Mouse (Mus musculus): ENCODE data around the gene Ntn1. TPM values are rescaled to one million over a fixed set of nuclear protein-coding genes. Genes with fewer than 3 reads are reported as not detected.

Gene Ntn1
- polyA plus RNA-seq, 1 experiment: 15.6 TPM

DNA sequence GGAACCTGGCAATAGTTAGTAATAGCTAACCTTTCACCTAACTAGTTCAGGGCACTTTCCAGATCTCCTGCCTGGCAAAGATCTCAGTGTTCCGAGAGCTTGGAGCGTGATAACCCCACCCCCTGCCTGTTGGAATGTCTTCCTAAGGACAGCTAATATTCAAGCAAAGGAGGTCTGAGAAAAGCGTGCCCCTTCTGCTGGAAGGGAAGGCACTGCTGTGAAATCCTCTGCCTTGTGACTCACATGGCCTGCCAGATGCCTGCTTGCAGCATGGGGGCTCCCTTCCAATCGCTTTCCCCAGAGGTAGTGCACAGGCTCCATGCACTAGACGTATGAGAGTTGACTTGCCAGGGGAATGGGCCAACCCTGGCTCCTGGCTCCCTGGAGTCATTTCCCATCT lies 113.3 kb downstream of the Ntn1 start:
- H3K36me3 ChIP-seq (ENCODE audit: control insufficient read depth, insufficient read depth): no peaks in the 10 kb centered on the region
- no peak overlapping the region for H3K4me3 ChIP-seq
- H3ac ChIP-seq (ENCODE audit: control insufficient read depth, insufficient read length): no peak overlapping the region
- TF ChIP-seq MAX (IDR thresholded peaks at IDR 0.05; ENCODE audit: low read depth): no peak
- no peak for TF ChIP-seq SRF (IDR thresholded peaks at IDR 0.05; ENCODE audit: control insufficient read depth, insufficient read length, low read depth)
- TF ChIP-seq USF1 (IDR thresholded peaks at IDR 0.05; ENCODE audit: low read depth): no peak
- TF ChIP-seq POLR2AphosphoS2 (IDR thresholded peaks at IDR 0.05; ENCODE audit: insufficient read length, low read depth): no peak
- no peak for TF ChIP-seq REST (IDR thresholded peaks at IDR 0.05; ENCODE audit: insufficient read depth, insufficient read length)
- no peak for TF ChIP-seq CEBPB (IDR thresholded peaks at IDR 0.05; ENCODE audit: insufficient read depth, poor library complexity, severe bottlenecking)
- TF ChIP-seq MYOG (IDR thresholded peaks at IDR 0.05; ENCODE audit: control insufficient read depth in 1 of 3, insufficient read depth in 1 of 3, insufficient read length in 2 of 3, low read depth in 2 of 3): no peak
- no peak for TF ChIP-seq E2F4 (IDR thresholded peaks at IDR 0.05; ENCODE audit: insufficient read depth)
- no peak for TF ChIP-seq TCF12 (IDR thresholded peaks at IDR 0.05; ENCODE audit: insufficient read depth, poor library complexity, severe bottlenecking)
- TF ChIP-seq MYOD1 (IDR thresholded peaks at IDR 0.05; ENCODE audit: control insufficient read depth in 1 of 3, insufficient read length in 2 of 3, low read depth in 2 of 3): no peak
- no peak for TF ChIP-seq TCF3 (IDR thresholded peaks at IDR 0.05; ENCODE audit: insufficient read length, low read depth)
- no peak overlapping the region for H3K4me2 ChIP-seq (ENCODE audit: low read depth)
- H3K27me3 ChIP-seq (ENCODE audit: control insufficient read depth, insufficient read depth, insufficient read length): no peaks in the 10 kb centered on the region
- no peaks in the 10 kb centered on the region for H3K79me2 ChIP-seq (ENCODE audit: control insufficient read depth, insufficient read depth)

DNA sequence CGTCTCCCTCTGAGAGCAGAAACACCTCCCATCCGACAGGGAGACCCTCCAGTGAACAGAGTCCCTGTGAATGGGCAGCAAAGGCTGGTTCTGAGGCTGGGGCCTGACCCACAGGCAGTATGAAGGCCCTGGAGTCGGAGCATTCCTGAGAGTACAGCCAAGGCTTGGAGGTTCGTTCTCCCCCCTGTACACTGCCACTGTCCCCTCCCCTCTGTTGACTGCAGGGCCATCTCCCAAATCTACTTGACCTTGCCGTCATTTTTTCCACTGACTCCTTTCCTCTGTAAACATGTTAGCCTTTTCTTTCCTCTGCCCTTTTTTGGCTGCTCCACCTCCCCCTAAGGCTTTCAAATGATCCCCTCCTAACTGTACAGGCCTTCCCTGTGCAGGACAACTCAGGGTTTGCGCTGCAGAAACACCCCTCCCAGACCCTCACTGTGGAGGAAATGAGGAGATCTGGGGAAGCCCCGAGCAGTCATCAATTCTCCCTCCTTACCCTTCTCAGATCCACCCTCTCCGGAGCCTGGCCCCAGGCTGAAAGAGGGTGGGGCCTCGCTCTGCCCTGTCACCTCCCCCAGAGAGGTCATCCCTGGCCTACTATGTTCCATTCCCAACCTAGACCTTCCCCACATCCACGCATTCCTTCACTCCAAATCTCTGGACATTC lies 114.3 kb downstream of the Ntn1 start:
- no peak overlapping the region for H3ac ChIP-seq (ENCODE audit: control insufficient read depth, insufficient read length)
- no peaks in the 10 kb centered on the region for H3K79me2 ChIP-seq (ENCODE audit: control insufficient read depth, insufficient read depth)
- no peak for TF ChIP-seq POLR2A (IDR thresholded peaks at IDR 0.05; ENCODE audit: insufficient read length, low read depth)
- no peak for TF ChIP-seq USF1 (IDR thresholded peaks at IDR 0.05; ENCODE audit: low read depth)
- TF ChIP-seq CEBPB (IDR thresholded peaks at IDR 0.05; ENCODE audit: insufficient read depth, poor library complexity, severe bottlenecking): no peak
- TF ChIP-seq MAX (IDR thresholded peaks at IDR 0.05; ENCODE audit: low read depth): no peak
- no peak for TF ChIP-seq E2F4 (IDR thresholded peaks at IDR 0.05; ENCODE audit: insufficient read depth)
- TF ChIP-seq SRF (IDR thresholded peaks at IDR 0.05; ENCODE audit: control insufficient read depth, insufficient read length, low read depth): no peak
- TF ChIP-seq MYOD1 (IDR thresholded peaks at IDR 0.05; ENCODE audit: control insufficient read depth in 1 of 3, insufficient read length in 2 of 3, low read depth in 2 of 3): no peak
- no peak for TF ChIP-seq MYOG (IDR thresholded peaks at IDR 0.05; ENCODE audit: control insufficient read depth in 1 of 3, insufficient read depth in 1 of 3, insufficient read length in 2 of 3, low read depth in 2 of 3)
- TF ChIP-seq TCF3 (IDR thresholded peaks at IDR 0.05; ENCODE audit: insufficient read length, low read depth): no peak
- no peak for TF ChIP-seq REST (IDR thresholded peaks at IDR 0.05; ENCODE audit: insufficient read depth, insufficient read length)
- TF ChIP-seq POLR2AphosphoS2 (IDR thresholded peaks at IDR 0.05; ENCODE audit: insufficient read length, low read depth): no peak
- TF ChIP-seq TCF12 (IDR thresholded peaks at IDR 0.05; ENCODE audit: insufficient read depth, poor library complexity, severe bottlenecking): no peak
- H3K27me3 ChIP-seq (ENCODE audit: control insufficient read depth, insufficient read depth, insufficient read length): no peaks in the 10 kb centered on the region
- H3K4me3 ChIP-seq: no peak overlapping the region
- H3K4me2 ChIP-seq (ENCODE audit: low read depth): no peak overlapping the region
- H3K36me3 ChIP-seq (ENCODE audit: control insufficient read depth, insufficient read depth): no peaks in the 10 kb centered on the region

DNA sequence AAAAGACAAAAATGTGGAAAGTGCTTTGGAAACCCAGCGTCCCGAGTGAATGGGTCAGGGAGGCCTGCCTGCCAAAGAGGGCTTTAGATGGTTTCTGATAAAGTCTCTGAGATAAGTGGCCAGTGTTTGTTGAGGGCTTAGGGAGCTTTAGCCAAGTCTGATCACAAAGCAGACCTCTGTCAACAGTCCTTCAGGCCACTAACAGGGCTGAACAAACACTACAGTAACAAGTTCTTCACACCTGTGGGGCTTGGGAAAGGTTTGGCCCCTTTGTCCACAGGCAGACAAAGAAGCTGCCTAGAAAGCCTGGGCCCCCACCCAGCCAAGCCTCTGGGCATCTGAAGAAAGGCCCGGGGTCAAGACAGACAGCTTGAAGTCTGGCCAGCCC lies 114.9 kb downstream of the Ntn1 start:
- H3K4me2 ChIP-seq (ENCODE audit: low read depth): no peak overlapping the region
- H3ac ChIP-seq (ENCODE audit: control insufficient read depth, insufficient read length): no peak overlapping the region
- H3K27me3 ChIP-seq (ENCODE audit: control insufficient read depth, insufficient read depth, insufficient read length): no peaks in the 10 kb centered on the region
- no peak overlapping the region for H3K4me3 ChIP-seq
- no peaks in the 10 kb centered on the region for H3K79me2 ChIP-seq (ENCODE audit: control insufficient read depth, insufficient read depth)
- TF ChIP-seq USF1 (IDR thresholded peaks at IDR 0.05; ENCODE audit: low read depth) (no peak), POLR2A (IDR thresholded peaks at IDR 0.05; ENCODE audit: insufficient read length, low read depth) (no peak), REST (IDR thresholded peaks at IDR 0.05; ENCODE audit: insufficient read depth, insufficient read length) (no peak), POLR2AphosphoS2 (IDR thresholded peaks at IDR 0.05; ENCODE audit: insufficient read length, low read depth) (no peak), SRF (IDR thresholded peaks at IDR 0.05; ENCODE audit: control insufficient read depth, insufficient read length, low read depth) (no peak), CEBPB (IDR thresholded peaks at IDR 0.05; ENCODE audit: insufficient read depth, poor library complexity, severe bottlenecking) (no peak), MAX (IDR thresholded peaks at IDR 0.05; ENCODE audit: low read depth) (no peak), MYOG (IDR thresholded peaks at IDR 0.05; ENCODE audit: control insufficient read depth in 1 of 3, insufficient read depth in 1 of 3, insufficient read length in 2 of 3, low read depth in 2 of 3) (no peak), E2F4 (IDR thresholded peaks at IDR 0.05; ENCODE audit: insufficient read depth) (no peak), MYOD1 (IDR thresholded peaks at IDR 0.05; ENCODE audit: control insufficient read depth in 1 of 3, insufficient read length in 2 of 3, low read depth in 2 of 3) (no peak), TCF12 (IDR thresholded peaks at IDR 0.05; ENCODE audit: insufficient read depth, poor library complexity, severe bottlenecking) (no peak)
- H3K36me3 ChIP-seq (ENCODE audit: control insufficient read depth, insufficient read depth): no peaks in the 10 kb centered on the region

DNA sequence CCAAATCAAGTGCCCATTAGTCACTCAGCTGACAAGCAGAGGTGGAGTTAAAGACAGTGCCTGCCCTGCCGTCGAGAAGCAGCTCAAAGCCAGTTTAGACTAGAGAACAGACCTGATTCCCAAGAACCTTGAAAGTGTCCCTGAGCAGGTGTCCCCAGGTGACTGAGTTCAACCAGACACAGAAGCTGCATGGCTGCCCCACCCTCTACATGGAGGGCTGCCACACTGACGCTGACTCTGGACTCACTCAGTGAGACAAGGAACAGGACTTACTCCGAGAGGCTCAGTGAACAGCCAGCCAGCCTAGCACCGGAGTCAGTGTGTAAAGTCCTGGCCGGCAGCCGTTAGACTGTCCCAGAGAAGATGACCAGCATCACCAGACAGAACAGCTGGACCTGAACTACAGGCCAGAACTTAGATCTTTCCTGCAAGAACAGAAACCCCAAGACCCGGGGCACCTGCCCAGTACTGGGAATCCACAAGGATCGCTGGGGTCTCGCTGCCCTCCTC lies 120.6 kb downstream of the Ntn1 start:
- Histone ChIP-seq H3K36me3 (ENCODE audit: control insufficient read depth, insufficient read depth) (no peaks in the 10 kb centered on the region), H3K27me3 (ENCODE audit: control insufficient read depth, insufficient read depth, insufficient read length) (no peaks in the 10 kb centered on the region), H3K79me2 (ENCODE audit: control insufficient read depth, insufficient read depth) (no peaks in the 10 kb centered on the region), H3K4me3 (no peak overlapping the region), H3ac (ENCODE audit: control insufficient read depth, insufficient read length) (no peak overlapping the region), H3K4me2 (ENCODE audit: low read depth) (no peak overlapping the region)
- TF ChIP-seq SRF (IDR thresholded peaks at IDR 0.05; ENCODE audit: control insufficient read depth, insufficient read length, low read depth): no peak
- TF ChIP-seq E2F4 (IDR thresholded peaks at IDR 0.05; ENCODE audit: insufficient read depth): no peak
- TF ChIP-seq MAX (IDR thresholded peaks at IDR 0.05; ENCODE audit: low read depth): no peak
- TF ChIP-seq TCF3 (IDR thresholded peaks at IDR 0.05; ENCODE audit: insufficient read length, low read depth): no peak
- no peak for TF ChIP-seq USF1 (IDR thresholded peaks at IDR 0.05; ENCODE audit: low read depth)
- TF ChIP-seq CEBPB (IDR thresholded peaks at IDR 0.05; ENCODE audit: insufficient read depth, poor library complexity, severe bottlenecking): no peak
- TF ChIP-seq POLR2A (IDR thresholded peaks at IDR 0.05; ENCODE audit: insufficient read length, low read depth): no peak
- TF ChIP-seq MYOD1 (IDR thresholded peaks at IDR 0.05; ENCODE audit: control insufficient read depth in 1 of 3, insufficient read length in 2 of 3, low read depth in 2 of 3): no peak
- TF ChIP-seq TCF12 (IDR thresholded peaks at IDR 0.05; ENCODE audit: insufficient read depth, poor library complexity, severe bottlenecking): no peak
- no peak for TF ChIP-seq MYOG (IDR thresholded peaks at IDR 0.05; ENCODE audit: control insufficient read depth in 1 of 3, insufficient read depth in 1 of 3, insufficient read length in 2 of 3, low read depth in 2 of 3)
- no peak for TF ChIP-seq POLR2AphosphoS2 (IDR thresholded peaks at IDR 0.05; ENCODE audit: insufficient read length, low read depth)
- TF ChIP-seq REST (IDR thresholded peaks at IDR 0.05; ENCODE audit: insufficient read depth, insufficient read length): no peak

All from myocyte (in vitro differentiated cells).